Mouse (Mus musculus) C2C12 (cell line): ENCODE data around the gene Ten1. TPM values are rescaled to one million over a fixed set of nuclear protein-coding genes. Genes with fewer than 3 reads are reported as not detected.

Source experiments
- H3K27me3 ChIP-seq: one replicate; pipeline ENCODE4 v1.6.1; 2011; ENCODE audit not compliant: control insufficient read depth, insufficient read depth, insufficient read length
- H3K36me3 ChIP-seq: one replicate; pipeline ENCODE4 v1.6.1; 2011; ENCODE audit not compliant: control insufficient read depth, insufficient read depth
- H3K4me3 ChIP-seq: one replicate; pipeline ENCODE4 v1.5.1; 2011; ENCODE audit warnings: mild to moderate bottlenecking, control low read depth; ENCODE audit not compliant: poor library complexity, insufficient read depth, severe bottlenecking
- H3K79me2 ChIP-seq: one replicate; pipeline ENCODE4 v1.6.1; 2011; ENCODE audit not compliant: control insufficient read depth, insufficient read depth
- H3K79me3 ChIP-seq: one replicate; pipeline ENCODE4 v1.6.1; 2011; ENCODE audit warnings: low read depth, control low read depth
- H3ac ChIP-seq: one replicate; pipeline ENCODE3; 2011; ENCODE audit warnings: low read depth; ENCODE audit not compliant: control insufficient read depth, insufficient read length
- CEBPB ChIP-seq: IDR thresholded peaks from one replicate; pipeline ENCODE4 v1.6.1; 2011; ENCODE audit warnings: low read depth, mild to moderate bottlenecking, control low read depth, moderate library complexity
- CTCF ChIP-seq: IDR thresholded peaks from one replicate; pipeline ENCODE4 v1.5.1; 2011; ENCODE audit not compliant: control insufficient read depth, insufficient read depth, insufficient read length
- FOSL1 ChIP-seq: IDR thresholded peaks from one replicate; pipeline ENCODE4 v1.8.0; 2011; ENCODE audit warnings: mild to moderate bottlenecking, low read length; ENCODE audit not compliant: poor library complexity, insufficient read depth, severe bottlenecking
- MAX ChIP-seq: IDR thresholded peaks from one replicate; pipeline ENCODE4 v1.6.1; 2011; ENCODE audit warnings: mild to moderate bottlenecking, control low read depth
- MYOD1 ChIP-seq: IDR thresholded peaks from one replicate; pipeline ENCODE4 v1.6.1; 2011; ENCODE audit warnings: low read depth; ENCODE audit not compliant: control insufficient read depth, insufficient read length
- MYOG ChIP-seq: IDR thresholded peaks from one replicate; pipeline ENCODE4 v1.6.1; 2011; ENCODE audit not compliant: control insufficient read depth, insufficient read length; ENCODE audit errors: extremely low read depth
- USF1 ChIP-seq: IDR thresholded peaks from one replicate; pipeline ENCODE4 v1.6.1; 2011; ENCODE audit warnings: low read depth, mild to moderate bottlenecking, control low read depth, moderate library complexity
- polyA plus RNA-seq: library from polyadenylated mRNA; unstranded; fragments of >200 nt; fragmentation: generic; extraction: Trizol; gene quantifications from one replicate; pipeline ENCODE4 v1.2.1, GENCODE M21; 2012; ENCODE audit warnings: missing spikeins

Ten1 gene
- polyA plus RNA-seq, 1 experiment = 48.8 TPM

- TF ChIP-seq CEBPB = no peak
- no peak for TF ChIP-seq MYOD1
- no peak for TF ChIP-seq USF1
- TF ChIP-seq MAX = no peak
- no peak for TF ChIP-seq CTCF
- TF ChIP-seq FOSL1 = no peak
- TF ChIP-seq MYOG = no peak
- H3K79me3 ChIP-seq = no peaks in the 10 kb centered on the region
- no peak overlapping the region for H3ac ChIP-seq
- no peak overlapping the region for H3K4me3 ChIP-seq
- no peaks in the 10 kb centered on the region for H3K79me2 ChIP-seq
- peaks cover 23% of the 10 kb centered on the region for H3K36me3 ChIP-seq
- H3K27me3 ChIP-seq = no peaks in the 10 kb centered on the region
Observed at GRCm38 (mm10) chr11:116241744-116242235, 43.1 kb downstream of the Ten1 start.

- Histone ChIP-seq H3ac (no peak overlapping the region), H3K36me3 (peaks cover 50% of the 10 kb centered on the region), H3K79me3 (no peaks in the 10 kb centered on the region), H3K27me3 (no peaks in the 10 kb centered on the region), H3K4me3 (no peak overlapping the region), H3K79me2 (no peaks in the 10 kb centered on the region)
- TF ChIP-seq MAX (no peak), MYOG (no peak), USF1 (no peak), MYOD1 (no peak)
Observed at GRCm38 (mm10) chr11:116244580-116244979, 45.9 kb downstream of the Ten1 start.

- Histone ChIP-seq H3K79me3 (no peaks in the 10 kb centered on the region), H3K79me2 (no peaks in the 10 kb centered on the region), H3K4me3 (no peak overlapping the region), H3K27me3 (no peaks in the 10 kb centered on the region), H3ac (no peak overlapping the region), H3K36me3 (peaks cover 59% of the 10 kb centered on the region)
- TF ChIP-seq MYOD1 (no peak), MYOG (no peak), CTCF (no peak), MAX (no peak), CEBPB (no peak), USF1 (no peak), FOSL1 (no peak)
Observed at GRCm38 (mm10) chr11:116245616-116246015, 47.0 kb downstream of the Ten1 start.

- TF ChIP-seq MYOD1 = no peak
- no peak for TF ChIP-seq MYOG
- no peak for TF ChIP-seq USF1
- no peak for TF ChIP-seq CTCF
- TF ChIP-seq MAX = no peak
- no peak for TF ChIP-seq CEBPB
- no peak for TF ChIP-seq FOSL1
- H3K36me3 ChIP-seq = peaks cover 76% of the 10 kb centered on the region
- no peak overlapping the region for H3K4me3 ChIP-seq
Observed at GRCm38 (mm10) chr11:116247502-116248222, 49.0 kb downstream of the Ten1 start.

GRCm38 (mm10) chr11:116250898-116251297 is 52.2 kb downstream of the Ten1 start:
- peaks cover 85% of the 10 kb centered on the region for H3K36me3 ChIP-seq

More at GRCm38 (mm10) chr11:116247502-116248222, 49.0 kb downstream of the Ten1 start:
- no peaks in the 10 kb centered on the region for H3K27me3 ChIP-seq
- no peak overlapping the region for H3ac ChIP-seq
- H3K79me3 ChIP-seq = no peaks in the 10 kb centered on the region
- no peaks in the 10 kb centered on the region for H3K79me2 ChIP-seq

GRCm38 (mm10) chr11:116253076-116253600 is 54.5 kb downstream of the Ten1 start:
- Histone ChIP-seq H3K79me2 (peaks cover 22% of the 10 kb centered on the region), H3K36me3 (peaks cover 75% of the 10 kb centered on the region), H3K4me3 (no peak overlapping the region), H3K79me3 (peaks cover 4% of the 10 kb centered on the region), H3K27me3 (no peaks in the 10 kb centered on the region), H3ac (no peak overlapping the region)
- TF ChIP-seq CEBPB (no peak), CTCF (no peak), FOSL1 (no peak), MAX (no peak)

More at GRCm38 (mm10) chr11:116250898-116251297, 52.2 kb downstream of the Ten1 start:
- H3K27me3 ChIP-seq = no peaks in the 10 kb centered on the region
- no peaks in the 10 kb centered on the region for H3K79me3 ChIP-seq
- no peak overlapping the region for H3K4me3 ChIP-seq
- peaks cover 7% of the 10 kb centered on the region for H3K79me2 ChIP-seq
- no peak overlapping the region for H3ac ChIP-seq
- no peak for TF ChIP-seq MYOG
- no peak for TF ChIP-seq MYOD1
- TF ChIP-seq MAX = no peak
- no peak for TF ChIP-seq USF1
- TF ChIP-seq FOSL1 = no peak
- TF ChIP-seq CTCF = no peak
